Mouse (Mus musculus): ENCODE data around the gene Bfsp2. TPM values are rescaled to one million over a fixed set of nuclear protein-coding genes. Genes with fewer than 3 reads are reported as not detected.
"Not testable (repeated sequence)": the region's sequence is repeated elsewhere in the genome, so short reads cannot be mapped to it uniquely, and the experiment has no call there.

Gene Bfsp2
- total RNA-seq, 4 experiments from 2014 or later, result 3.0 to 3.6 (median 3.3) TPM

GRCm38 (mm10) chr9:103431718-103432117 is 48.5 kb downstream of the Bfsp2 start:
- DNase-seq (ENCODE audit: low spot score in 2 of 2), result no peak

- DNase-seq (ENCODE audit: low spot score in 2 of 2), result no peak
These were observed 49.6 kb downstream of the Bfsp2 start for GRCm38 (mm10) chr9:103430431-103431220.

GRCm38 (mm10) chr9:103426425-103426824 is 53.8 kb downstream of the Bfsp2 start:
- peak in 1 of 2 experiments; percentile 25 for DNase-seq (ENCODE audit: low spot score in 2 of 2)

- no peak for DNase-seq (ENCODE audit: low spot score in 2 of 2)
These were observed 55.4 kb downstream of the Bfsp2 start for GRCm38 (mm10) chr9:103424869-103425268.

- no peak for DNase-seq (ENCODE audit: low spot score in 2 of 2)
These were observed 56.3 kb downstream of the Bfsp2 start for GRCm38 (mm10) chr9:103423951-103424350.

GRCm38 (mm10) chr9:103423384-103423783 is 56.8 kb downstream of the Bfsp2 start:
- DNase-seq (ENCODE audit: low spot score in 2 of 2), result no peak

GRCm38 (mm10) chr9:103422847-103423246 is 57.4 kb downstream of the Bfsp2 start:
- DNase-seq (ENCODE audit: low spot score in 2 of 2), result no peak

GRCm38 (mm10) chr9:103420844-103421243 is 59.4 kb downstream of the Bfsp2 start:
- no peak for DNase-seq (ENCODE audit: low spot score in 2 of 2)

GRCm38 (mm10) chr9:103418786-103419185 is 61.4 kb downstream of the Bfsp2 start:
- DNase-seq (ENCODE audit: low spot score in 2 of 2), result no peak

- DNase-seq (ENCODE audit: low spot score in 2 of 2), result not testable (repeated sequence)
These were observed 62.0 kb downstream of the Bfsp2 start for GRCm38 (mm10) chr9:103418267-103418666.

- no peak for DNase-seq (ENCODE audit: low spot score in 2 of 2)
These were observed 66.8 kb downstream of the Bfsp2 start for GRCm38 (mm10) chr9:103413457-103413856.

- DNase-seq (ENCODE audit: low spot score in 2 of 2), result no peak
These were observed 71.1 kb downstream of the Bfsp2 start for GRCm38 (mm10) chr9:103409119-103409518.

GRCm38 (mm10) chr9:103408136-103408777 is 72.0 kb downstream of the Bfsp2 start:
- no peak for DNase-seq (ENCODE audit: low spot score in 2 of 2)

- no peak for DNase-seq (ENCODE audit: low spot score in 2 of 2)
These were observed 76.8 kb downstream of the Bfsp2 start for GRCm38 (mm10) chr9:103403331-103403973.

GRCm38 (mm10) chr9:103398509-103399157 is 81.6 kb downstream of the Bfsp2 start:
- peak in 1 of 2 experiments; percentile 28 for DNase-seq (ENCODE audit: low spot score in 2 of 2)

- no peak for DNase-seq (ENCODE audit: low spot score in 2 of 2)
These were observed 87.0 kb downstream of the Bfsp2 start for GRCm38 (mm10) chr9:103393256-103393655.

- no peak for DNase-seq (ENCODE audit: low spot score in 2 of 2)
These were observed 88.3 kb downstream of the Bfsp2 start for GRCm38 (mm10) chr9:103391796-103392372.

GRCm38 (mm10) chr9:103389261-103389660 is 91.0 kb downstream of the Bfsp2 start:
- DNase-seq (ENCODE audit: low spot score in 2 of 2), result no peak

- DNase-seq (ENCODE audit: low spot score in 2 of 2), result no peak
These were observed 93.1 kb downstream of the Bfsp2 start for GRCm38 (mm10) chr9:103387011-103387653.

GRCm38 (mm10) chr9:103386573-103386972 is 93.6 kb downstream of the Bfsp2 start:
- no peak for DNase-seq (ENCODE audit: low spot score in 2 of 2)

- no peak for DNase-seq (ENCODE audit: low spot score in 2 of 2)
These were observed 94.6 kb downstream of the Bfsp2 start for GRCm38 (mm10) chr9:103385600-103385999.
